Mouse (Mus musculus) intestine, embryonic 14.5 days (tissue): ENCODE measurements around the gene Gpr183. TPM values are rescaled to one million over a fixed set of nuclear protein-coding genes. Genes with fewer than 3 reads are reported as not detected.
A peak's percentile ranks its signal among the peaks of the same experiment; 100 is the strongest.

Source experiments
- ATAC-seq: fragments of 200-750 bp; cut with Nextera tagmentation; replicated peaks from 2 replicates; pipeline ENCODE4 v1.8.0; 2017; ENCODE audit warnings: low read depth, moderate number of reproducible peaks, moderate TSS enrichment, moderate library complexity; ENCODE audit not compliant: low FRiP score, low TSS enrichment
- DNase-seq: peaks from one replicate; pipeline ENCODE4 v3.0.0-alpha.2; 2018; ENCODE audit warnings: low spot score
- H3K27ac ChIP-seq: fragments of 300-500 bp; sonication (generic); 2 replicates; pipeline ENCODE4 v1.5.1; 2014; ENCODE audit warnings: low read depth, mild to moderate bottlenecking, control low read depth
- H3K27me3 ChIP-seq: fragments of 300-500 bp; sonication (generic); replicated peaks from 2 replicates; pipeline ENCODE4 v1.6.1; 2014; ENCODE audit warnings: low read length, control low read depth; ENCODE audit not compliant: control insufficient read depth, insufficient read depth
- H3K36me3 ChIP-seq: fragments of 300-500 bp; sonication (generic); 2 replicates; pipeline ENCODE4 v1.6.1; 2014; ENCODE audit warnings: low read length, control low read depth; ENCODE audit not compliant: control insufficient read depth, insufficient read depth
- H3K4me1 ChIP-seq: fragments of 300-500 bp; sonication (generic); replicated peaks from 2 replicates; pipeline ENCODE4 v1.6.1; 2014; ENCODE audit warnings: low read length, control low read depth, mixed read lengths; ENCODE audit not compliant: control insufficient read depth, insufficient read depth
- H3K4me2 ChIP-seq: fragments of 300-500 bp; sonication (generic); 2 replicates; pipeline ENCODE4 v1.6.1; 2014; ENCODE audit warnings: low read length
- H3K4me3 ChIP-seq: fragments of 300-500 bp; sonication (generic); 2 replicates; pipeline ENCODE4 v1.5.1; 2014; ENCODE audit warnings: low read depth, low read length, control low read depth, mixed read lengths
- H3K9ac ChIP-seq: fragments of 300-500 bp; sonication (generic); 2 replicates; pipeline ENCODE4 v1.6.1; 2014; ENCODE audit warnings: mild to moderate bottlenecking, low read length
- H3K9me3 ChIP-seq: fragments of 300-500 bp; sonication (generic); 2 replicates; pipeline ENCODE4 v1.6.1; 2016; ENCODE audit warnings: low read length, control low read depth; ENCODE audit not compliant: control insufficient read depth
- WGBS: fragments of 180-500 bp; shearing (Covaris S2); extraction: QIAGEN DNeasy Blood & Tissue Kit; methylation state at CpG from one replicate; pipeline ENCODE4 v1.1.7; 2014; 5-methylcytosine and 5-hydroxymethylcytosine counted together
- polyA plus RNA-seq: library from polyadenylated mRNA; unstranded; fragments of >200 nt; fragmentation: Nextera tagmentation; extraction: Ambion mirVana; gene quantifications from 2 replicates; pipeline ENCODE4 v1.2.1, GENCODE M21; 2014

Gpr183 gene
- polyA plus RNA-seq, 1 experiment from 2014 or later = 3.4 TPM

- Histone ChIP-seq H3K4me2 (no peak overlapping the region), H3K9ac (no peak overlapping the region), H3K27ac (no peak overlapping the region), H3K4me3 (no peak overlapping the region), H3K4me1 (no peaks in the 10 kb centered on the region; the same call in 1 of the 2 replicates), H3K27me3 (no peaks in the 10 kb centered on the region), H3K36me3 (no peaks in the 10 kb centered on the region), H3K9me3 (no peaks in the 10 kb centered on the region)
- ATAC-seq = no peak
- DNase-seq = peak; percentile 69
- 65% methylated on average over 8 of the region's 8 CpGs for WGBS
These were observed 36.4 kb downstream of the Gpr183 start for GRCm38 (mm10) chr14:121928375-121929137.

- Histone ChIP-seq H3K4me3 (no peak overlapping the region), H3K9ac (no peak overlapping the region), H3K27me3 (no peaks in the 10 kb centered on the region), H3K4me1 (no peaks in the 10 kb centered on the region; the same call in 1 of the 2 replicates), H3K9me3 (no peaks in the 10 kb centered on the region), H3K4me2 (no peak overlapping the region), H3K27ac (no peak overlapping the region), H3K36me3 (no peaks in the 10 kb centered on the region)
- peak; percentile 42 for DNase-seq
- 91% methylated on average over 8 of the region's 8 CpGs for WGBS
- no peak for ATAC-seq
These were observed 37.5 kb downstream of the Gpr183 start for GRCm38 (mm10) chr14:121927451-121927850.

GRCm38 (mm10) chr14:121926901-121927300 lies 38.1 kb downstream of the Gpr183 start:
- Histone ChIP-seq H3K9ac (no peak overlapping the region), H3K27ac (no peak overlapping the region), H3K4me3 (no peak overlapping the region), H3K9me3 (no peaks in the 10 kb centered on the region), H3K4me1 (no peaks in the 10 kb centered on the region; the same call in 1 of the 2 replicates), H3K36me3 (no peaks in the 10 kb centered on the region), H3K27me3 (no peaks in the 10 kb centered on the region), H3K4me2 (no peak overlapping the region)
- WGBS = 87% methylated on average over 6 of the region's 6 CpGs
- ATAC-seq (no peak), DNase-seq (peak; percentile 37)

GRCm38 (mm10) chr14:121924876-121925275 lies 40.1 kb downstream of the Gpr183 start:
- Histone ChIP-seq H3K4me1 (no peaks in the 10 kb centered on the region; the same call in none of the 2 replicates), H3K27ac (no peak overlapping the region), H3K9me3 (no peaks in the 10 kb centered on the region), H3K27me3 (no peaks in the 10 kb centered on the region), H3K36me3 (no peaks in the 10 kb centered on the region), H3K9ac (no peak overlapping the region), H3K4me2 (no peak overlapping the region), H3K4me3 (no peak overlapping the region)
- no peak for DNase-seq
- ATAC-seq = no peak
- 54% methylated on average over 6 of the region's 6 CpGs for WGBS

- Histone ChIP-seq H3K4me1 (no peaks in the 10 kb centered on the region; the same call in none of the 2 replicates), H3K4me3 (no peak overlapping the region), H3K36me3 (peaks cover 1% of the 10 kb centered on the region; the same call in 1 of the 2 replicates), H3K4me2 (no peak overlapping the region), H3K27ac (no peak overlapping the region), H3K27me3 (no peaks in the 10 kb centered on the region), H3K9me3 (no peaks in the 10 kb centered on the region), H3K9ac (no peak overlapping the region)
- DNase-seq = no peak
- WGBS = 84% methylated on average over 4 of the region's 4 CpGs
- no peak for ATAC-seq
These were observed 42.3 kb downstream of the Gpr183 start for GRCm38 (mm10) chr14:121922731-121923130.

- H3K27ac ChIP-seq = no peak overlapping the region
These were observed 43.0 kb downstream of the Gpr183 start for GRCm38 (mm10) chr14:121922016-121922415.

GRCm38 (mm10) chr14:121920511-121921124 lies 44.4 kb downstream of the Gpr183 start:
- no peak overlapping the region for H3K4me3 ChIP-seq
- peak overlapping the region; percentile 47; the same call in 1 of the 2 replicates for H3K27ac ChIP-seq
- H3K9ac ChIP-seq = no peak overlapping the region
- no peaks in the 10 kb centered on the region for H3K9me3 ChIP-seq
- H3K4me1 ChIP-seq = no peaks in the 10 kb centered on the region; the same call in none of the 2 replicates
- DNase-seq (no peak), ATAC-seq (0 out of 2 replicates have a peak, but pooled peaks have one; percentile 28)
- 74% methylated on average over 12 of the region's 12 CpGs for WGBS
- H3K27me3 ChIP-seq = no peaks in the 10 kb centered on the region
- H3K36me3 ChIP-seq = peaks cover 16% of the 10 kb centered on the region
- H3K4me2 ChIP-seq = no peak overlapping the region

More at GRCm38 (mm10) chr14:121922016-121922415, 43.0 kb downstream of the Gpr183 start:
- no peaks in the 10 kb centered on the region for H3K27me3 ChIP-seq
- no peaks in the 10 kb centered on the region for H3K9me3 ChIP-seq
- no peaks in the 10 kb centered on the region; the same call in none of the 2 replicates for H3K4me1 ChIP-seq
- 91% methylated on average over 4 of the region's 4 CpGs for WGBS
- H3K9ac ChIP-seq = no peak overlapping the region
- ATAC-seq (no peak), DNase-seq (no peak)
- H3K36me3 ChIP-seq = peaks cover 8% of the 10 kb centered on the region
- H3K4me2 ChIP-seq = no peak overlapping the region
- H3K4me3 ChIP-seq = no peak overlapping the region

- H3K9ac ChIP-seq = no peak overlapping the region
- WGBS = 19% methylated on average over 3 of the region's 3 CpGs
- peaks cover 16% of the 10 kb centered on the region for H3K36me3 ChIP-seq
- no peak for DNase-seq
- no peaks in the 10 kb centered on the region; the same call in none of the 2 replicates for H3K4me1 ChIP-seq
- H3K27ac ChIP-seq = no peak overlapping the region
- no peak overlapping the region for H3K4me3 ChIP-seq
- no peak for ATAC-seq
- H3K9me3 ChIP-seq = no peaks in the 10 kb centered on the region
- H3K27me3 ChIP-seq = no peaks in the 10 kb centered on the region
- H3K4me2 ChIP-seq = no peak overlapping the region
These were observed 45.2 kb downstream of the Gpr183 start for GRCm38 (mm10) chr14:121919752-121920151.
